Mouse (Mus musculus) myocyte (in vitro differentiated cells): Measurements from ENCODE around the gene Fam196b. TPM values are rescaled to one million over a fixed set of nuclear protein-coding genes. Genes with fewer than 3 reads are reported as not detected.

Experiments
- H3K27me3 ChIP-seq: one replicate; pipeline ENCODE4 v1.6.1; 2011; ENCODE audit not compliant: control insufficient read depth, insufficient read depth, insufficient read length
- H3K36me3 ChIP-seq: one replicate; pipeline ENCODE4 v1.6.1; 2011; ENCODE audit not compliant: control insufficient read depth, insufficient read depth
- H3K4me2 ChIP-seq: one replicate; pipeline ENCODE4 v1.6.1; 2011; ENCODE audit warnings: low read depth, control low read depth
- H3K4me3 ChIP-seq: one replicate; pipeline ENCODE4 v1.5.1; 2011; ENCODE audit warnings: mild to moderate bottlenecking, control low read depth, moderate library complexity
- H3K79me2 ChIP-seq: one replicate; pipeline ENCODE4 v1.6.1; 2011; ENCODE audit not compliant: control insufficient read depth, insufficient read depth
- H3ac ChIP-seq: one replicate; pipeline ENCODE4 v1.6.1; 2011; ENCODE audit not compliant: control insufficient read depth, insufficient read length
- CEBPB ChIP-seq: IDR thresholded peaks from 2 replicates; pipeline ENCODE4 v1.6.1; 2011; ENCODE audit warnings: mild to moderate bottlenecking, moderate library complexity; ENCODE audit not compliant: poor library complexity, insufficient read depth, severe bottlenecking
- E2F4 ChIP-seq: IDR thresholded peaks from one replicate; pipeline ENCODE4 v1.6.1; 2011; ENCODE audit warnings: mild to moderate bottlenecking, control low read depth, moderate library complexity; ENCODE audit not compliant: insufficient read depth
- MAX ChIP-seq: IDR thresholded peaks from one replicate; pipeline ENCODE4 v1.6.1; 2011; ENCODE audit warnings: low read depth, mild to moderate bottlenecking, control low read depth
- MYOD1 ChIP-seq, 3 experiments: IDR thresholded peaks; one replicate each; pipeline ENCODE4 v1.6.1; 2011; ENCODE audit warnings: control low read depth in 2 of 3, low read depth in 2 of 3, mild to moderate bottlenecking in 2 of 3, moderate library complexity in 1 of 3; ENCODE audit not compliant: insufficient read length in 2 of 3, control insufficient read depth in 1 of 3
- MYOG ChIP-seq, 3 experiments: IDR thresholded peaks; one replicate each; pipeline ENCODE4 v1.6.1; 2011; ENCODE audit warnings: control low read depth in 2 of 3, low read depth in 2 of 3, mild to moderate bottlenecking in 2 of 3; ENCODE audit not compliant: insufficient read length in 2 of 3, control insufficient read depth in 1 of 3, insufficient read depth in 1 of 3
- POLR2A ChIP-seq: IDR thresholded peaks from one replicate; pipeline ENCODE4 v1.6.1; 2011; ENCODE audit warnings: low read depth, mild to moderate bottlenecking, control low read depth, moderate library complexity; ENCODE audit not compliant: insufficient read length
- POLR2AphosphoS2 ChIP-seq: IDR thresholded peaks from one replicate; pipeline ENCODE4 v1.6.1; 2011; ENCODE audit warnings: low read depth, control low read depth; ENCODE audit not compliant: insufficient read length
- REST ChIP-seq: IDR thresholded peaks from one replicate; pipeline ENCODE4 v1.6.1; 2011; ENCODE audit warnings: mild to moderate bottlenecking, control low read depth, moderate library complexity; ENCODE audit not compliant: insufficient read depth, insufficient read length
- SRF ChIP-seq: IDR thresholded peaks from one replicate; pipeline ENCODE4 v1.6.1; 2011; ENCODE audit warnings: low read depth; ENCODE audit not compliant: control insufficient read depth, insufficient read length
- TCF12 ChIP-seq: IDR thresholded peaks from one replicate; pipeline ENCODE4 v1.6.1; 2011; ENCODE audit warnings: mild to moderate bottlenecking, control low read depth; ENCODE audit not compliant: poor library complexity, insufficient read depth, severe bottlenecking
- TCF3 ChIP-seq: IDR thresholded peaks from one replicate; pipeline ENCODE4 v1.6.1; 2011; ENCODE audit warnings: low read depth, control low read depth; ENCODE audit not compliant: insufficient read length
- USF1 ChIP-seq: IDR thresholded peaks from one replicate; pipeline ENCODE4 v1.6.1; 2011; ENCODE audit warnings: low read depth, mild to moderate bottlenecking, control low read depth, moderate library complexity
- polyA plus RNA-seq: library from polyadenylated mRNA; unstranded; fragments of >200 nt; fragmentation: generic; extraction: Trizol; gene quantifications from one replicate; pipeline ENCODE4 v1.2.1, GENCODE M21; 2012; ENCODE audit warnings: missing spikeins

The Fam196b gene
- polyA plus RNA-seq, 1 experiment: not detected

- H3ac ChIP-seq: no peak overlapping the region
- TF ChIP-seq POLR2AphosphoS2 (no peak), E2F4 (no peak), MAX (no peak), CEBPB (no peak), SRF (no peak), TCF12 (no peak), REST (no peak), TCF3 (no peak), POLR2A (no peak), MYOD1 (IDR thresholded peaks at IDR 0.05; ENCODE audit: control insufficient read depth in 1 of 3, insufficient read length in 2 of 3, low read depth in 2 of 3) (no peak), USF1 (no peak), MYOG (IDR thresholded peaks at IDR 0.05; ENCODE audit: control insufficient read depth in 1 of 3, insufficient read depth in 1 of 3, insufficient read length in 2 of 3, low read depth in 2 of 3) (no peak)
- no peaks in the 10 kb centered on the region for H3K79me2 ChIP-seq
- H3K4me3 ChIP-seq: no peak overlapping the region
- H3K36me3 ChIP-seq: no peaks in the 10 kb centered on the region
- no peak overlapping the region for H3K4me2 ChIP-seq
- H3K27me3 ChIP-seq: no peaks in the 10 kb centered on the region
Observed at GRCm38 (mm10) chr11:34397661-34398060, 83.0 kb downstream of the Fam196b start.

GRCm38 (mm10) chr11:34398555-34398954 is 83.9 kb downstream of the Fam196b start:
- H3K79me2 ChIP-seq: no peaks in the 10 kb centered on the region
- H3ac ChIP-seq: no peak overlapping the region
- H3K4me2 ChIP-seq: no peak overlapping the region
- no peaks in the 10 kb centered on the region for H3K27me3 ChIP-seq
- H3K36me3 ChIP-seq: no peaks in the 10 kb centered on the region
- no peak overlapping the region for H3K4me3 ChIP-seq
- TF ChIP-seq POLR2A (no peak), REST (no peak), MYOG (IDR thresholded peaks at IDR 0.05; ENCODE audit: control insufficient read depth in 1 of 3, insufficient read depth in 1 of 3, insufficient read length in 2 of 3, low read depth in 2 of 3) (no peak)

GRCm38 (mm10) chr11:34401343-34401742 is 86.7 kb downstream of the Fam196b start:
- Histone ChIP-seq H3K79me2 (no peaks in the 10 kb centered on the region), H3ac (no peak overlapping the region), H3K4me2 (no peak overlapping the region), H3K4me3 (no peak overlapping the region), H3K36me3 (no peaks in the 10 kb centered on the region), H3K27me3 (no peaks in the 10 kb centered on the region)
- TF ChIP-seq CEBPB (no peak), POLR2AphosphoS2 (no peak), POLR2A (no peak), E2F4 (no peak), MAX (no peak), MYOD1 (IDR thresholded peaks at IDR 0.05; ENCODE audit: control insufficient read depth in 1 of 3, insufficient read length in 2 of 3, low read depth in 2 of 3) (no peak), REST (no peak), MYOG (IDR thresholded peaks at IDR 0.05; ENCODE audit: control insufficient read depth in 1 of 3, insufficient read depth in 1 of 3, insufficient read length in 2 of 3, low read depth in 2 of 3) (no peak), SRF (no peak), TCF3 (no peak), USF1 (no peak), TCF12 (no peak)

- no peak overlapping the region for H3ac ChIP-seq
- H3K4me3 ChIP-seq: no peak overlapping the region
- H3K36me3 ChIP-seq: no peaks in the 10 kb centered on the region
- H3K4me2 ChIP-seq: no peak overlapping the region
- no peaks in the 10 kb centered on the region for H3K79me2 ChIP-seq
- no peaks in the 10 kb centered on the region for H3K27me3 ChIP-seq
- TF ChIP-seq TCF12 (no peak), MYOD1 (IDR thresholded peaks at IDR 0.05; ENCODE audit: control insufficient read depth in 1 of 3, insufficient read length in 2 of 3, low read depth in 2 of 3) (no peak), E2F4 (no peak), USF1 (no peak), TCF3 (no peak), REST (no peak), CEBPB (no peak), POLR2AphosphoS2 (no peak), MAX (no peak), MYOG (IDR thresholded peaks at IDR 0.05; ENCODE audit: control insufficient read depth in 1 of 3, insufficient read depth in 1 of 3, insufficient read length in 2 of 3, low read depth in 2 of 3) (no peak), SRF (no peak), POLR2A (no peak)
Observed at GRCm38 (mm10) chr11:34405311-34405710, 90.7 kb downstream of the Fam196b start.

- Histone ChIP-seq H3K79me2 (no peaks in the 10 kb centered on the region), H3ac (no peak overlapping the region), H3K36me3 (no peaks in the 10 kb centered on the region), H3K27me3 (no peaks in the 10 kb centered on the region), H3K4me3 (no peak overlapping the region), H3K4me2 (no peak overlapping the region)
- TF ChIP-seq TCF12: no peak
- no peak for TF ChIP-seq E2F4
- TF ChIP-seq SRF: no peak
Observed at GRCm38 (mm10) chr11:34406309-34406708, 91.7 kb downstream of the Fam196b start.
